Mouse (Mus musculus) spleen, postnatal 36 days (tissue): ENCODE measurements around the gene Eps8.
"Not testable (repeated sequence)": the region's sequence is repeated elsewhere in the genome, so short reads cannot be mapped to it uniquely, and the experiment has no call there.

Experiments used
- DNase-seq, 2 experiments: peaks; one replicate each; pipeline ENCODE4 v3.0.0; 2022; ENCODE audit warnings: low spot score in 2 of 2, mixed read lengths in 1 of 2

The Eps8 gene

DNA sequence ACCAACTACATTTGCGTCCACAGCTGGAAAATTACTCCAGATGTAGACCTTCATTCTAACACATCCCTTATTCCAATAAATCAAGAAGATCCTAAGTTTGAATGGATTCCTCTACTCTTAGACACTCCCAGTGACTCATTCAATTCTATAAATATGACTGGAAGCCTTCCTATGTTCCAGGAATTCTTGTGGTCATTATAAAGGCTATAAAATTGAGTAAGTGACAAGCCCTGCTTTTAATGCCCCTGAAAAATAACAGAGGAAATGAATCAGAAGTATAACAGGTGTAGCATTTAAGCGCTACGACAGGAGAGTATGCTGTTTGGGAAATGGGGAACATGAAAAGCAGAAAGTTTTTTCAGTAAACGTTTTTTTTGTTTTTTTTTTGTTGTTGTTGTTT lies 139.8 kb downstream of the Eps8 start:
- no peak for DNase-seq

DNA sequence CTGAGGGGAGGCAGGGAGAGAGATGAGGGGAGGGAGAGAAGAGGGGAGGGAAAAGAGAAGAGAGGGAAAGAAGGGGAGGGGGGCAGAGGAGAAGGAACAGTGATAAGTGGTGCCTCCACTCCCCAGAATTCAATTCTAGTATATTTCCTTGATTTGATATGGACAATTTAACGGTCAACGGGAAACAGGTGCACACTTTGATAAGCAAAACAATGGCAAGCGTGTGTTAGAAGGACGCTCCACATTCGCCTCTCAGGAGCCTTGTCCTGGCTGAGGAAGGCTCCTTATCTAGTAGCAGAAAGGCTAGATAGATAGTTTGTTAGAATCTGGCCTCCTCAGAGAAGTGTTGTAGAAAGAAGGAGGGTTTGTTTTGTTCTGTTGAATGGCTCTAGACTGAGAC lies 141.9 kb downstream of the Eps8 start:
- no peak for DNase-seq

DNA sequence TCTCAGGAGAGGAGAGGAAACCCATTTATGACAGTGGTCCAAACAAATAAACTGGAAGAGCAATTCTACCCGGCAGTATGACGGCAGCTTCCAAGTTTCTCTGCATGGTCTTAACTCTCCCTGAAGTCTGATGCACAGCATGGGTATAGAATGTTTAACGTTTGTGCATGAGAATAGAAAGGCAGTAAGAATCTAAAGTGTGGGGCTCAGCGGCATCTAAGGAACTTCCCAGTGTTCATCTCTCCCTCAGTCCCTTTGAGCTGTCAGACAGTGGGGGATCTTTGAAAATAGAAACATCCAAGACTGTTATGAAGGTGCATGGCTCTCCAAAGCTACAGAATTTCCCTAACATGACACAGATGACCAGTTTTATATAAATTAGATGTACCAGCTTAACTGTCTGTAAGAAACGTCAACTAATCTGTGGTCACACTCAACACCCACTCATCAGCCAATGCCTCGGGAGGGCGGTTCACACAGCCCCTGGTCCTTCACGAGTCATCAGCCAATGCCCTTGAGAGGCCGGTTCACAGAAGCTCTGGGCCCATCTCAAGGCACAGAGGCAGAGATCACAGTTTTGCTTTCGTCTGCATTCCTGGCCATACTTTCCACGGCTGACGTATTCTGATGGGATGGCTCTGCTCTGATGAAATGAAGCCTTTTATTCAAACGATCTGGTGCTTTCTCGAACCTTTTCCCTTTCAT lies 145.2 kb downstream of the Eps8 start:
- DNase-seq = no peak

DNA sequence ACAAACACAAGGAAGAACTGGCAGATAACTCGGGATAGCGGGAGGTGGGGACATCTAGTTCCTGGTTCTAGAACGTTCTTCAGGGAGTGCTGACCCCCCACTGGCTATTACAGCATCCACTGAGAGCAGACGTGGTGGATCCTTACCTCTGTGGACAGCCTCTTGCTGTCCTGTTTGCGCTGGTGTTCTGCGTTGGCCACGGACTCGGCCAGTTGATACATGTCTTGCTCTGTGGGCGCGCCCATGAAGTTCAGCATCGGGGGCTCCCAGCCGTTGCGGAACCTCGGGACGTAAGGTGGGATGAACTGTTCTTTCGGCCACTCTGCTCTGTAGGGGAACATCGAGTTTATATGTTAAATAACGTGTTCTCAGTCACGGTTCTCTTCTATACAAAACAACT lies 145.7 kb downstream of the Eps8 start:
- DNase-seq = no peak

DNA sequence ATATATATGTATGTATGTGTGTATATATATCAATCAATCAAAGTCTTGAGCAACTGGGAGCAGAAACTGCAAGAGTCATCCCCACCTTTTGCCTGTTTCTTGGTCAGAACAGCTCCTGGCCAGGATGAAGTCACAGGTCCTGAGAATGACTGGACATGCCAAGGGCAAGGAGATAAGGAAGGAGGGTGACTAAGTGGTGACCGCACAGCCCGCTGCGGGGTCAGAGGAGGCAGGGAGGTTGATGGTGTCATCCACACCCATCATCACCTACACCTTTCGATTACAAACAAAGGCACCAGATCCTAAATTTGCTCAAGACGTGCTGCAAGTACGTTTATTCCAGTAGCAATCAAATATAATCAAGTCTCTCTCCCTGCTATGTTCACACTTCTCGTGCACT lies 148.1 kb downstream of the Eps8 start:
- no peak for DNase-seq

DNA sequence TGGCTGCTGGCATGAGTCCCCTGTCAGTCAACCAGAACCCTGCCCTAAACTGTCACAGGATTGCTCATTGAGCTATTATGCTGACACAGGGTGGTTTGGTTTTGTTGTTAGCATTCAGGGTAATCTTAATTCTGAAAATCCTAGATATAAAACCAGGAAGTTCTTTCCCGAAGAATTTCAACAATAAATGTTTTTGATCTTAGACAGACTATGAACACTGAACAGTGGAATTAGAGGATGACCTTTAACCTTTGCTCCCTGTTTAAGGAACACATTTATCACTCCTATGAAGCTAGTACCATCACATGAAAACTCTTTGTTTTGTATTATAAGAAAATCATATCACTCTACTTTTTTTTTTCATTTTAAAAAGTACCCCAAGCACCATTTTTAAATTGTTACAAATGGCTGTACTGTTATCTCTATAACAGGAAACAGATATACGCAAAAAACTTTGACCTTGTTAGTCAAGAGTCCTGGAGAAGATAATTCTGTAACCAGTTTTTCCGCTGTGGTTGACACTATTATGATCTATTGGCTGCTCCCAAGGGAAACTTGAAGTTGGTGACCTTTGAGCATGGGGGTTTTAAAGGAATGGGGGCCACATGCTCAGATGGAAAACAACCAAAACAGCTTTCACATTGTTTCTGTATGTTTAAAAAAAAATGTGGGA lies 149.0 kb downstream of the Eps8 start:
- no peak for DNase-seq

DNA sequence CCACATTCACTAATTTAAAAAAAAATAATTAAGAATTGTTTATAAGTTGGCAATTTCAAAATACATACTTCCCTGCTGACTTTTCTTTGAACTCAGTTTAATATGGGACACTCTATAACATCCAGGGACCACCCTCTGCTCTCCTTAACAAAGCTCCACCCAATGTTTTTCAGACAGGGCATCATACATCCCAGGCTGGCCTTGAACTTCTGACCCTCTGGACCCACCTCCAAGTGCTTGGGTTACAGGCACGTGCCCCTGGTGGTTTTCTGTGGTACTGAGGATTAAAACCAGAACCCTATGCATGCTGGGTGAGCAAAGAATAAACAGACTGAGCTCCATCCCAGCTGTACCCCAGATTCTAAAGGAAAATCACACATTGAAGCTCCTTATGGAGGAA lies 150.6 kb downstream of the Eps8 start:
- DNase-seq = no peak

DNA sequence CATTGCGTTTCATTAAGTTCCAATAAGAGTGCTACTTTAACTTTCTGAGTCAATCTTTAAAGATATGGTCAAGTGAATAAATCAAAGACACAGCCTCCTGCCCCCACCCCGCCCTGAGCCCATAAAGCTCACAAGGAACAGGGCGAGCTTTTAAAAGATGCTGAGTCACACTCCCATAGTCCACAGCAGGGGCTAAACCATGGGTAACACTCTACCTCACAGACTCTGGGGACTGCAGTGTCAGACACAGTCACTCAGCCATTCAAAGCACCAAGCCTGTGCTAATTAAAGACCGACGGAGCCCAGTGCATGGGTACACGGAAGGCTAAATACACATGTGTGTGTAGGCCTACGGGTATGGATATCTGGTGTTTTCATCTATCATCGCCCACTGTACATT lies 151.2 kb downstream of the Eps8 start:
- no peak for DNase-seq

DNA sequence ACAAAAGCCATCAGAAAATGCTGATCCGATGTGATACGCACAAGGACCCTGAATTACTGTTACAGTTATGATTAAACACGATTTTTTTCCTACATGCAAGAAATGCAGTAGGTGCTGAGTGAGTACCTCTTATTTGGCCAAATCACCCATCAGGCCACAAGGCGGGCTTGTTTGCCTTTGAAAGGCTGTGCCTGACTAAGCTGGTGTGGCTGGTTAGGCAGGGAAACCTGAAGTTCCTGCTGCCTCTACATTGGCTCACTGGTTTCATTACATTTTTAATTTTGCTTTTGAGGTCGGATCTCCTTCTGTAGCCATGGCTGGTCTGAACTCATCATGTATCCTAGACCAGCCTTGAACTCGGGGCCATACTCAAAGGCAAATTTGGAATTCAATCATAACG lies 151.7 kb downstream of the Eps8 start:
- DNase-seq = no peak

DNA sequence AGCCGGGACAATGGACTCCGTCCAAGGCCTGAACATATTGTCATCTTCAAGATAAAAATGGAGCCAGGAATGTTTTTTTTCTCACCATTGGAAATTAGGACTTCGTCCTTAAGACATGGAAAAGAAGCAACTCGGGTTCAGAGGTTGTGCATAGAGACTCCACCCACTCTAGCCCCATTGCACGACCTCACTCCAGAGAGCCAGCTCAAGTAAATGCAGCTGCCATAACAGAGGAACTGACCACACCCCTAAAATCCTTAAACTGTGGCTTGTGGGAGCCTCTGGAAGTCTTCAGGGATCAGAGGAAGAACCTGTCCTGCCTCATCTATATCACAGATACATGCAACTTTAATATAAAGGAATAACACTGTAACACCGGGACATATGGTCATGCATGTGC lies 155.9 kb downstream of the Eps8 start:
- no peak for DNase-seq

DNA sequence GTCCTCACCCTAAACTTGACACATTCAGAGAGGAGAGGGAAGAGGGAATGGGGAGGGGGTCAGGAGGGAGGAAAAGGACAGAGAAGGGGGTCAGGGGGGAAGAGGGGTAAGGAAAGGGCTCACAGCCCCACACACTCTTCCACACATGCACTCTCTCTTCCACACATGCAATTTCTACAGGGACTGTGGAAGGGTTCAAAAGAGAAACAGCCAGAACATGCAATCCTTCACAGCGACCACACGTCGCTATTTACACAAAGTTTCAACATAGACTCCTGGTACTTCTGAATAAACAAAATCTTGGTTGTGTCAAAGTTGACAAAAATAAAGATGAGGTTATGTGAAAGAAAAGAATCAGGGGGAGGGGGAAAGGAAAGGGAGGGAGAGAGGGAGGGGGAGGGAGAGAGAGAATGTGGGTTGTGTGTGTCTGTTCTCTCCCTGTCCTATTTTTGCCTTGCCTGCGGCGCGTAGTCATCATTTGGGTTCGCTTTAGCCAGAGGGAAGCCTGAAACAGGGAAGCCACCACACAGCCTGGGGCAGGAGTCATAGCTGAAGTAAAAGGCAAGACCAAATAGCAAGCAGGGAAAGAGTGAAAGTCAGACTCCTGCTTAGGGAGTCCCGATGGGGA lies 157.4 kb downstream of the Eps8 start:
- no peak for DNase-seq

DNA sequence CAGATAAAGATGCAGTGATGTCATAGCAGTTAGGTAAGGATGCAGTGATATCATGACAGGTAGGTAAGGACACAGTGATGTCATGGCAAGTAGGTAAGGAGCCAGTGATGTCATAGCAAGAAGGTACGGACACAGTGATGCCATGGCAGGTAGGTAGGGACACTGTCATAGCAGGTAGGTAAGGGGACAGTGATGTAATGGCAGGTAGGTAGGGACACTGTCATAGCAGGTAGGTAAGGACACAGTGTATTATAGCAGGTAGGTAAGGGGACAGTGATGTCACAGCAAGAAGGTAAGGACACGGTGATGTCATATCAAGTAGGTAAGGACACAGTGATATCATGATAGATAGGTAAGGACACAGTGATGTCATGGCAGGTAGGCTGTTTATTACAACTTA lies 158.1 kb downstream of the Eps8 start:
- DNase-seq = no peak

DNA sequence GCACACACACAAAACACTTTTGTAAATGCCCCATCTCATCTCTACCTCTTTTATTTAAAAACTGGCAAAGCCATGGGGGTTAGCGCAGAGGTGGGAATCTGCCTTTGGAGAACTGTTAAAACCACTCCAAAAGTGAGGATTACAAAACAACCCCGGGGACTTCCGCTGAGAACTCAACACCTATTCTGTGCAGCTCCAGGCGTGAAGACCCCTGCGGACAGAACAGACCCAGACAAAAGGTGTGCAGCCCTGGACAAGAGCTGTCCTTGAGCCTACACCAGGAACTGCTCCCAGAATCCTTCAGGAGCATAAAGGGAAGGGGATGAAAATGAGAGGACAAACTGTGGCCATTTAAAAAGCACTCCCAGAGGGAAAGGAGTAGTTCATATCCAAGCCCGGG lies 159.4 kb downstream of the Eps8 start:
- no peak for DNase-seq

DNA sequence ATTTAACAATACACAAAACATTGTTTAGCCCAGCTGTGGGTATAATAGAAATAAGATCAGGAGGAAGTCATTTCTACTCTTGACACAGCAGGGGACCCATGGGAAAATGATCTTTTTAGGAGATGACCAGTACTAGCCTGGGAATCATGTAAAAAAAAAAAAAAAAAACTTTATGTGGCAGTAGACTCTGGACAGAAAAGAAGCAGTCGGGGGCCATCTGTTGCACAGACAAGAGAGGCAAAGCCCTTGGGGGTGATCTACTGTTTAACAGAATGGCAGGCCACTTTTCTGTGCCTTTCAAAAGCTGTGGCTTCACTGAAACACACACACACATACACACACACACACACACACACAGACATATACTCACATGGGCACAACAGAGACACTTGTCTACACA lies 159.9 kb downstream of the Eps8 start:
- DNase-seq = no peak

DNA sequence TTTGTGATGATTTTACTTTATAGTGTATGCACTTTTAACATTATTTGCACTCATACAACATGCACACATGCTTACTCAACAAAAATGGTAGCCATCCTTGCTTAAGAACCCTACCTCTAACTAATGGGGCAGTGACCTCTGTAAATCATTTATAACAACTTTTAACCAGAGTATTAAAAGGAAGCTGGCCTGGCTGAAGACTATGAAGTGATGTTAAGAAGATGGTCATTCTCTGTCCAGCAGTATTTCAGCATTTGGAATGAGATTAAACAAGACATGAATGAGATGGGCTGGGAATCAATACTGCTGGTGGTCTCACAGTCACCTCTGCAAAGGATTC lies 160.6 kb downstream of the Eps8 start:
- DNase-seq = no peak

DNA sequence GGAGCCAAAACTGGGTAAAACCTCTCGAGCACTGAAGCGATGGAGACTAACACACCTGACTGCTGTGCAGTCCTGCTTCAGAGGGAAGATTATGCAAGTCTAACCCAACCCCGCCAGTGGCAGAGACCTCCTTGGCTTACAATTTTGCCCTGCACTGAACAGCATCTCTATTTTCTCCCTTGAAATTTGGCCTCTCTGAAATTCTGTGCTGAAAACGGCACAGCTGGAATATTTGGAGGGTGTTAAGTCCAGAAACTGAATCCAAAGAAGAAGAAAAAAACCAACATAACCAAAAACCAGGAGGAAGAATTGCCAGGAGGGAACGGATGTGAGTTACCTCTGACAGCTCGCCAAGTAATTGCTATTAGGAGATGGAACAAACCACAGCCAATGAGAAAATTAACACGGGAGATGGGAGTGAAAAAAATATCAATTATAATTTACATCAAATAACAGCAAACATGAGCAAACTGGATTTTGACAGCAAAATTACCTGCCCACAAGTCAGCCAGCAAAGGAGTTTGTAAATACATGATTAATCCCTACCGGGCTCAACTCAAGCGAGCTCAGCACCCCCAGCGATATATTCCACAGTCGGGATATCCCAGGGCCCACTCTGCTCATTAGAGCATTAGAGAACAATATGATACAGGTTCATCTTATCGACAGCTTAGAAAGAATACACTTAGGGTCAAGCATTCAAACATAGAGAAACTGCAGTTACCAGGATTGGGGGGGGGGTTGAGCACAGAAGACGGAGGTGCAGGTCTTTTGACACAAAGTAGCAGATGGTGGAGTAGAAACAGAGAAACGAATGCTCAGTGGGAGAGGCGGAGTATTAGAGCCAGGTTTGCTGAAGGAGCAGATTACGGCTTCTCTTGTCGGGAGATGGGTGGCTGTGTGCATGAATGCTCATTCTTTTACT lies 161.2 kb downstream of the Eps8 start:
- DNase-seq = no peak

DNA sequence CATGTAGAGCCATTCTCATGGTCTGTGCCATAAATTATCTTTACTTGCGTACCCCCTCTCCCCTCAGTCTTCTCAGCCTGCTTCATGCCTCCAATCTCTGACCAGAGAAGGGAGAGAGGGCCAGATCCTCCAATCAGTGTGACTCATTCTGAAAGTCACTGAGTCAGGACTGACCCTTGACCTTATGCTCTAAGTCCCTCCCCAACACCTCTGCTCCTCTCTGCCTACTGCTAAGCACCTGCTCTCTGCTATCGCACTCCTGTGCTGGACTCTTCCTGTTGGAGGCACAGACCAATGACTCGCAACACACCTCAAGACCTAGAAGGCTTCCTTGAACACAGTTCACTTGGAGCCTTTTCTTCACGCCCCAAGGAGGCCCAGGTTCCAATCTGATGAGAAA lies 162.1 kb downstream of the Eps8 start:
- DNase-seq = no peak

DNA sequence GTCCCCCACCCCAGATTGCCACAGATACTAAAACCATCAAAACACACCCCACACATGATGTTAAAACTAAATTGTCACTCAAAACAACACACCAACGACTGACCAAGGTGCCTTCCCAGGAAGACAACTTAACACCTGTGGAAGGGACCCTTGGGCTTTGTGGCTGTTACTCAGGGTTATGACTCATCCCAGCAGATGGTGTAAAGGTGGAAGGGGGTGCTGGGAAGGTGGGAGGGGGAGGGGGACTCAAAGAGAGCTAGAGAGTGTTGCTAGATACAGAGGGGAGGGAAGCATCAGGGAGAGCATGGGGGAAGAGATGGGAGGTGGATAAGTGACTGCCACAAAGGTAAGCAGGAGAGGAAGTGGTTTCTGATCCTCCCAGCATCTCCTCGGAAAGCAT lies 163.0 kb downstream of the Eps8 start:
- DNase-seq = no peak

DNA sequence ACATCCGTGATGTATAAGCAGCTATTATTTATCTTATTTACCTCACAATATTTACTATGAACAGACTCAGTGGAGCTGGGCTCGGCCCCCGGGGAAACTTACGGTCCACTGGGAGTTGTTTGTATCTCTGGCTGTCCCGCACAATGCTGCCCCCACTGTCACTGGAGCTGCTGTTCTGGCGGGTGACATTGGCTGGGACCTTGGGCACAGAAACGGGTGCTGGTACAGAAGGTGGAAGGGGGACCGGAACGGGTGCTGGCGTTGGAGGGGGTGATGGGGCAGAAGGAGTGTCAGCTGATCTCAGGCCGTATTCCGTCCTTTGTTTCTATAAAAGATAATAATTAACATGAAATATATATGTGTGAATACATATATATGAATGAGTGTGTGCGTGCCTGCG lies 164.6 kb downstream of the Eps8 start:
- no peak for DNase-seq

DNA sequence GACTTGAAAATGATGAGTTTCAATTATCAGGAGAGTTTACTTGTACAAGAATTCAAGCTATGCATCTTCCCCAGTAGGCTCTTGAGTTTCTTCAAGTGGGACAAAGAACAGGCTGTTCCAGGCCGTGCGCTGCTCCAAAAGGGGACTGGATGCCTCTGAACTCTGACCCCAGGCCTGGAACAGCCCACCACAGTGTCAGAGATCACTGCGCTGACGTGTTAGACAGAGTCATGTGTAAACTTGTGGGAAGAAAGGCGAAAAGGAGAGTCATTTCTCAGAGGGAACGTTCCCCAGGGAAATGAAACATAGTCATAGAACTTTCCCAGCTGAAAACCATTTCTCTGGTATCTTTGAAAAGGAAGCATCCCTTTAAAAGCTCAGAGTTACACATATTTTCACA lies 167.2 kb downstream of the Eps8 start:
- DNase-seq = peak in 1 of 2 experiments; percentile 6

DNA sequence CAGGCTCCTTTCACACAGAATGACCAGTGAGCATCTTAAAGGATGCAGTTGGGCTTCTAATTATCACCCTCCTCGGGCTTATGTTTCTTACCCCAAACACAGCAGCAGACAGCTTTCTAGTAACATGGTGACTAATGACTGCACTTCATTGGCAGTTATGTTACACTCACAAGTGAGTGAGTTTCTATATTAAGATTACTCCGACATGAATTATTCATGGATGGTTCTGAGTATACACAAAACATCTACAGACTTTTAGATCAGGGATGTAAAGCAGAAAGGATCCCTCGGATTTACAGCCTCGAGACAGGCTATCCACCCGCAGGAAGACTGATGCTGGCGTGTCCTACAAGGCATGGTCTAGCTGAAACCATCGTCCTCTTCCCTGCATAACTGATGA lies 171.8 kb downstream of the Eps8 start:
- no peak for DNase-seq

DNA sequence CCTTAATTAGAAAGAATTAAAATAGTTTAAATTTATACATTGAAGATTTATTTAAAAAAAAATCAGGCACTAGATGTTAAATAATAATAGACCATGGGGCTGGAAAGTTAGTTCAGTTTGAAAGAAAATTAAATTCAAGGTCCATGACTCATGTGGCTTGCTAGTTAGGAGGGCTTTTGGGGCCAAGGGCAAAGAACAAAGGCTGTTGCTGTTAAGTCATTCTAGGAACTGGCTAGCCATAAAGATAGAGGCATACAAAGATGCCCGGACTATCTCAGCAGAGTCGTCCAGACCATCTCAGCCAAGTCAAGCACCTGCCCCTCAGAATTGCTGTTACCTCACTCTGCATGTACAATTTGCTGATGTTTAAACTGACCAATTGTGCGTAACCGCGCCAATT lies 179.0 kb downstream of the Eps8 start:
- DNase-seq = not testable (repeated sequence)
